Mouse (Mus musculus) neural tube, embryonic 15.5 days (tissue): ENCODE measurements around the gene Rnf145. TPM values are rescaled to one million over a fixed set of nuclear protein-coding genes. Genes with fewer than 3 reads are reported as not detected.

Source experiments
- ATAC-seq: fragments of 200-750 bp; cut with Nextera tagmentation; 2 replicates; pipeline ENCODE4 v1.8.0; 2017; ENCODE audit warnings: mild to moderate bottlenecking, moderate TSS enrichment, moderate library complexity; ENCODE audit not compliant: low FRiP score
- H3K27ac ChIP-seq: fragments of 300-500 bp; sonication (generic); replicated peaks from 2 replicates; pipeline ENCODE4 v1.5.1; 2015; ENCODE audit warnings: mild to moderate bottlenecking, inconsistent platforms
- H3K27me3 ChIP-seq: fragments of 300-500 bp; sonication (generic); replicated peaks from 2 replicates; pipeline ENCODE4 v1.6.1; 2015; ENCODE audit warnings: inconsistent platforms
- H3K36me3 ChIP-seq: fragments of 300-500 bp; sonication (generic); 2 replicates; pipeline ENCODE4 v1.6.1; 2015; ENCODE audit warnings: inconsistent platforms
- H3K4me1 ChIP-seq: fragments of 300-500 bp; sonication (generic); 2 replicates; pipeline ENCODE4 v1.6.1; 2015; ENCODE audit warnings: inconsistent platforms
- H3K4me2 ChIP-seq: fragments of 300-500 bp; sonication (generic); 2 replicates; pipeline ENCODE4 v1.6.1; 2015; ENCODE audit warnings: inconsistent platforms, mild to moderate bottlenecking, moderate library complexity
- H3K4me3 ChIP-seq: fragments of 300-500 bp; sonication (generic); replicated peaks from 2 replicates; pipeline ENCODE4 v1.5.1; 2015; ENCODE audit warnings: mild to moderate bottlenecking, inconsistent platforms
- H3K9ac ChIP-seq: fragments of 300-500 bp; sonication (generic); replicated peaks from 2 replicates; pipeline ENCODE4 v1.6.1; 2015; ENCODE audit warnings: mild to moderate bottlenecking, inconsistent platforms
- H3K9me3 ChIP-seq: fragments of 300-500 bp; sonication (generic); replicated peaks from 2 replicates; pipeline ENCODE4 v1.6.1; 2016; ENCODE audit warnings: inconsistent platforms
- WGBS: fragments of 180-500 bp; shearing (Covaris S2); methylation state at CpG from one replicate; pipeline ENCODE4 v1.1.7; 2015; ENCODE audit warnings: mixed read lengths; 5-methylcytosine and 5-hydroxymethylcytosine counted together
- polyA plus RNA-seq: library from polyadenylated mRNA; unstranded; fragments of >200 nt; fragmentation: Nextera tagmentation; extraction: Ambion mirVana; gene quantifications from 2 replicates; pipeline ENCODE4 v1.2.1, GENCODE M21; 2015

Rnf145 gene
- polyA plus RNA-seq, 1 experiment from 2014 or later, result 112 TPM

- no peak overlapping the region for H3K4me2 ChIP-seq
- H3K27me3 ChIP-seq, result no peaks in the 10 kb centered on the region
- H3K9ac ChIP-seq, result no peak overlapping the region
- no peaks in the 10 kb centered on the region for H3K9me3 ChIP-seq
- no peak overlapping the region for H3K27ac ChIP-seq
- H3K4me3 ChIP-seq, result no peak overlapping the region
- WGBS, result 95% methylated on average over 5 of the region's 5 CpGs
- ATAC-seq, result no peak
- no peaks in the 10 kb centered on the region for H3K4me1 ChIP-seq
- 0 out of 2 replicates have a peak, but pooled peaks cover 2% of the 10 kb centered on the region for H3K36me3 ChIP-seq
These were observed 56.1 kb downstream of the Rnf145 start for GRCm38 (mm10) chr11:44574820-44575219.

GRCm38 (mm10) chr11:44577911-44578310 is 59.1 kb downstream of the Rnf145 start:
- no peaks in the 10 kb centered on the region for H3K36me3 ChIP-seq
- no peak overlapping the region for H3K27ac ChIP-seq
- no peak overlapping the region for H3K4me3 ChIP-seq
- H3K4me2 ChIP-seq, result no peak overlapping the region
- ATAC-seq, result no peak
- H3K27me3 ChIP-seq, result no peaks in the 10 kb centered on the region
- H3K9me3 ChIP-seq, result no peaks in the 10 kb centered on the region
- no peak overlapping the region for H3K9ac ChIP-seq
- WGBS, result 86% methylated on average over 9 of the region's 9 CpGs
- H3K4me1 ChIP-seq, result no peaks in the 10 kb centered on the region

GRCm38 (mm10) chr11:44581277-44581683 is 62.5 kb downstream of the Rnf145 start:
- Histone ChIP-seq H3K27ac (no peak overlapping the region), H3K4me2 (no peak overlapping the region), H3K27me3 (no peaks in the 10 kb centered on the region), H3K36me3 (no peaks in the 10 kb centered on the region), H3K9me3 (no peaks in the 10 kb centered on the region), H3K9ac (no peak overlapping the region), H3K4me3 (no peak overlapping the region), H3K4me1 (no peaks in the 10 kb centered on the region)
- WGBS, result 40% methylated on average over 11 of the region's 11 CpGs
- ATAC-seq, result no peak

GRCm38 (mm10) chr11:44586047-44586696 is 67.4 kb downstream of the Rnf145 start:
- H3K4me2 ChIP-seq, result no peak overlapping the region
- peak; percentile 61; the same call in 1 of the 2 replicates for ATAC-seq
- H3K36me3 ChIP-seq, result no peaks in the 10 kb centered on the region
- no peak overlapping the region for H3K27ac ChIP-seq
- no peaks in the 10 kb centered on the region for H3K9me3 ChIP-seq
- no peaks in the 10 kb centered on the region for H3K27me3 ChIP-seq
- no peak overlapping the region for H3K4me3 ChIP-seq
- WGBS, result 13% methylated on average over 3 of the region's 3 CpGs
- H3K4me1 ChIP-seq, result no peaks in the 10 kb centered on the region
- H3K9ac ChIP-seq, result no peak overlapping the region

GRCm38 (mm10) chr11:44593016-44593415 is 74.3 kb downstream of the Rnf145 start:
- H3K4me1 ChIP-seq, result no peaks in the 10 kb centered on the region
- H3K36me3 ChIP-seq, result no peaks in the 10 kb centered on the region
- no peaks in the 10 kb centered on the region for H3K27me3 ChIP-seq
- H3K4me3 ChIP-seq, result no peak overlapping the region
- H3K4me2 ChIP-seq, result no peak overlapping the region
- H3K9me3 ChIP-seq, result no peaks in the 10 kb centered on the region
- WGBS, result 93% methylated on average over 6 of the region's 6 CpGs
- no peak overlapping the region for H3K27ac ChIP-seq
- no peak overlapping the region for H3K9ac ChIP-seq
- no peak for ATAC-seq

GRCm38 (mm10) chr11:44594768-44595167 is 76.0 kb downstream of the Rnf145 start:
- no peaks in the 10 kb centered on the region for H3K27me3 ChIP-seq
- no peak for ATAC-seq
- no peak overlapping the region for H3K9ac ChIP-seq
- H3K4me2 ChIP-seq, result no peak overlapping the region
- no peaks in the 10 kb centered on the region for H3K4me1 ChIP-seq
- no peak overlapping the region for H3K4me3 ChIP-seq
- 86% methylated on average over 3 of the region's 3 CpGs for WGBS
- no peaks in the 10 kb centered on the region for H3K36me3 ChIP-seq
- H3K9me3 ChIP-seq, result no peaks in the 10 kb centered on the region
- no peak overlapping the region for H3K27ac ChIP-seq

- Histone ChIP-seq H3K27ac (no peak overlapping the region), H3K27me3 (no peaks in the 10 kb centered on the region), H3K4me1 (peaks cover 9% of the 10 kb centered on the region), H3K36me3 (no peaks in the 10 kb centered on the region), H3K4me3 (no peak overlapping the region), H3K9ac (no peak overlapping the region), H3K9me3 (no peaks in the 10 kb centered on the region), H3K4me2 (no peak overlapping the region)
- no peak for ATAC-seq
- WGBS, result 90% methylated on average over 8 of the region's 8 CpGs
These were observed 88.1 kb downstream of the Rnf145 start for GRCm38 (mm10) chr11:44606881-44607280.

- Histone ChIP-seq H3K27me3 (no peaks in the 10 kb centered on the region), H3K9me3 (no peaks in the 10 kb centered on the region), H3K4me2 (no peak overlapping the region), H3K4me3 (no peak overlapping the region), H3K9ac (no peak overlapping the region), H3K36me3 (no peaks in the 10 kb centered on the region), H3K4me1 (peaks cover 27% of the 10 kb centered on the region), H3K27ac (no peak overlapping the region)
- no peak for ATAC-seq
- WGBS, result 90% methylated on average over 11 of the region's 11 CpGs
These were observed 89.9 kb downstream of the Rnf145 start for GRCm38 (mm10) chr11:44608646-44609045.

- H3K27me3 ChIP-seq, result 0 out of 2 replicates have a peak, but pooled peaks cover 4% of the 10 kb centered on the region
- ATAC-seq, result peak; percentile 87
- WGBS, result under 1% methylated on average over 45 of the region's 45 CpGs
These were observed 92.4 kb downstream of the Rnf145 start for GRCm38 (mm10) chr11:44610971-44611781.

GRCm38 (mm10) chr11:44612156-44612555 is 93.4 kb downstream of the Rnf145 start:
- no peak for ATAC-seq
- no peak overlapping the region for H3K9ac ChIP-seq
- no peak overlapping the region for H3K27ac ChIP-seq
- H3K9me3 ChIP-seq, result no peaks in the 10 kb centered on the region
- H3K4me1 ChIP-seq, result peaks cover 43% of the 10 kb centered on the region
- H3K4me2 ChIP-seq, result peak overlapping the region; percentile 97
- 0 out of 2 replicates have a peak, but pooled peaks cover 4% of the 10 kb centered on the region for H3K27me3 ChIP-seq
- H3K36me3 ChIP-seq, result no peaks in the 10 kb centered on the region
- H3K4me3 ChIP-seq, result peak overlapping the region; percentile 36; the same call in 1 of the 2 replicates
- 9% methylated on average over 10 of the region's 10 CpGs for WGBS

More at GRCm38 (mm10) chr11:44610971-44611781, 92.4 kb downstream of the Rnf145 start:
- Histone ChIP-seq H3K27ac (peak overlapping the region; percentile 74), H3K36me3 (no peaks in the 10 kb centered on the region), H3K4me2 (peak overlapping the region; percentile 97), H3K9me3 (no peaks in the 10 kb centered on the region), H3K4me1 (peaks cover 36% of the 10 kb centered on the region), H3K4me3 (peak overlapping the region; percentile 45), H3K9ac (peak overlapping the region; percentile 51)

- Histone ChIP-seq H3K27me3 (0 out of 2 replicates have a peak, but pooled peaks cover 4% of the 10 kb centered on the region), H3K4me3 (peak overlapping the region; percentile 36), H3K36me3 (no peaks in the 10 kb centered on the region), H3K9ac (peak overlapping the region; percentile 42), H3K9me3 (no peaks in the 10 kb centered on the region), H3K4me2 (peak overlapping the region; percentile 97), H3K27ac (no peak overlapping the region), H3K4me1 (peaks cover 43% of the 10 kb centered on the region)
- ATAC-seq, result no peak
- WGBS, result 2% methylated on average over 38 of the region's 38 CpGs
These were observed 94.1 kb downstream of the Rnf145 start for GRCm38 (mm10) chr11:44612681-44613410.
